Mouse (Mus musculus): ENCODE data around the gene Slc35e2.

Slc35e2 gene

GRCm38 (mm10) chr4:155577132-155577531, 24.1 kb upstream of the Slc35e2 start:
- DNase-seq = no peak

GRCm38 (mm10) chr4:155577741-155578140, 23.5 kb upstream of the Slc35e2 start:
- DNase-seq = no peak

GRCm38 (mm10) chr4:155578336-155579125, 22.7 kb upstream of the Slc35e2 start:
- no peak for DNase-seq

GRCm38 (mm10) chr4:155580420-155580819, 20.8 kb upstream of the Slc35e2 start:
- peak; percentile 63 to 69 for DNase-seq

GRCm38 (mm10) chr4:155582279-155582905, 18.8 kb upstream of the Slc35e2 start:
- DNase-seq = no peak

GRCm38 (mm10) chr4:155589356-155589755, 11.9 kb upstream of the Slc35e2 start:
- DNase-seq = no peak

GRCm38 (mm10) chr4:155591012-155591719, 10.1 kb upstream of the Slc35e2 start:
- DNase-seq = no peak

GRCm38 (mm10) chr4:155593780-155594179, 7.4 kb upstream of the Slc35e2 start:
- DNase-seq = no peak

- DNase-seq = no peak
Observed at GRCm38 (mm10) chr4:155595777-155596176, 5.4 kb upstream of the Slc35e2 start.

- no peak for DNase-seq
Observed at GRCm38 (mm10) chr4:155596606-155597005, 4.6 kb upstream of the Slc35e2 start.

- DNase-seq = no peak
Observed at GRCm38 (mm10) chr4:155598536-155598935, 2.7 kb upstream of the Slc35e2 start.

- no peak for DNase-seq
Observed at GRCm38 (mm10) chr4:155599901-155600825, 1.1 kb upstream of the Slc35e2 start.

GRCm38 (mm10) chr4:155601997-155602456, 811 bp downstream of the Slc35e2 start:
- no peak for DNase-seq

- DNase-seq = no peak
Observed at GRCm38 (mm10) chr4:155602753-155603152, 1.5 kb downstream of the Slc35e2 start.

GRCm38 (mm10) chr4:155603801-155604200, 2.6 kb downstream of the Slc35e2 start:
- DNase-seq = no peak

GRCm38 (mm10) chr4:155605132-155605531, 3.9 kb downstream of the Slc35e2 start:
- no peak for DNase-seq

GRCm38 (mm10) chr4:155606825-155607224, 5.6 kb downstream of the Slc35e2 start:
- no peak for DNase-seq

- DNase-seq = no peak
Observed at GRCm38 (mm10) chr4:155611860-155612259, 10.6 kb downstream of the Slc35e2 start.

GRCm38 (mm10) chr4:155613264-155613663, 12.0 kb downstream of the Slc35e2 start:
- DNase-seq = no peak

GRCm38 (mm10) chr4:155618321-155618720, 17.1 kb downstream of the Slc35e2 start:
- DNase-seq = no peak

GRCm38 (mm10) chr4:155624338-155625291, 23.4 kb downstream of the Slc35e2 start, which contains the start of gene Cdk11b:
Gene Cdk11b (plus strand): TSS chr4:155624854.
- peak; percentile 96 to 97 for DNase-seq

Measured in cerebellum, postnatal 36 days (tissue).